Mouse (Mus musculus) R1 (cell line): Measurements from ENCODE around the gene Sh3bp5.

ENCODE experiments used
- DNase-seq: peaks from one replicate; pipeline ENCODE4 v3.0.0-alpha.2; 2018; ENCODE audit warnings: low read depth, low spot score

Sh3bp5 gene

DNA sequence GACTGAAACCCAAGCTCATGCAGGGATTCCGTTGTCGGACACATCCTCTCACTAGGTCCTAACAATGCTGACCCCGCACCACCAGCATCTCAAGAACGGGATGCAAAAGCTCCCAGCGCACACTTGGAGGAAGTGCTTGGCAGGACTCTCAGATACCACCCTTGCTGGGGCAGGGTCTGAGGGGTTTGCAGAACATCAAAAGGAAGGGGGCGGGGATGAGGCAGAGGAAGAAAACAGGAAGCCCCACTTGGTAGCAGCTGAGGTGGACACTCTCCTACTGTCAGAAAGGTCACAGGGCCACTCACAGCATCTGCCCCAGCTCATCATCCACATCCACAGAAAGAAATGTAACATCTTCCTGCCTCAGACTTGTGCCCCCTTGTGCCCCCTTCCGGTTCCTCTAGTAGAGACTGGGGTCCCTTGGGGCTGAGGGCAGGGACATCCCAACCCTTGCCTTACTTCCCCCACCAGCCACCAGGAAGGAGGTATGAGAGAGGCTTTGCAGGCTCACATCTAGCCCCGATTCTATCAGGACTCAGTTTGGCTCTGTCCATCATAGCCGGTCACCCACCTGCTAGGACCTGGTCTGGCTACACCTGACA, 25.7 kb downstream of the Sh3bp5 start:
- no peak for DNase-seq

DNA sequence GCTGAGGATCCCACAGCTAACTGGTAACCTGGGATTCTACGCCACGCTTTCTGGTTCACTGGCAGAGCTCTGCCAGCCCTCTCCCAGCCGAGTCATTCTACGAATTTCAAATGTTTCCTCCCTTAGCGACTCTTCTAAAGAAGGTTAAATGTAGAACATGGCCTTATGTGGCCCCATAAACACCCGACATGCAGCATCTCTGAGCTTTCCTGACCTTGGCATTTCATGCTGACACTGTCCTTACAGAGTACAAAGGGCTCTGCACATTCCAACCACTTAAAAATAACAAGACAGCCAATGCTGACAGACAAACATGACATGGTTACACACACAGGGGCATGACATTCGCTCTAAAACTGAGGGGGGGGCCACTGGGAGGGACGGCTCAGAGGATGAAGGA, 27.2 kb downstream of the Sh3bp5 start:
- no peak for DNase-seq

DNA sequence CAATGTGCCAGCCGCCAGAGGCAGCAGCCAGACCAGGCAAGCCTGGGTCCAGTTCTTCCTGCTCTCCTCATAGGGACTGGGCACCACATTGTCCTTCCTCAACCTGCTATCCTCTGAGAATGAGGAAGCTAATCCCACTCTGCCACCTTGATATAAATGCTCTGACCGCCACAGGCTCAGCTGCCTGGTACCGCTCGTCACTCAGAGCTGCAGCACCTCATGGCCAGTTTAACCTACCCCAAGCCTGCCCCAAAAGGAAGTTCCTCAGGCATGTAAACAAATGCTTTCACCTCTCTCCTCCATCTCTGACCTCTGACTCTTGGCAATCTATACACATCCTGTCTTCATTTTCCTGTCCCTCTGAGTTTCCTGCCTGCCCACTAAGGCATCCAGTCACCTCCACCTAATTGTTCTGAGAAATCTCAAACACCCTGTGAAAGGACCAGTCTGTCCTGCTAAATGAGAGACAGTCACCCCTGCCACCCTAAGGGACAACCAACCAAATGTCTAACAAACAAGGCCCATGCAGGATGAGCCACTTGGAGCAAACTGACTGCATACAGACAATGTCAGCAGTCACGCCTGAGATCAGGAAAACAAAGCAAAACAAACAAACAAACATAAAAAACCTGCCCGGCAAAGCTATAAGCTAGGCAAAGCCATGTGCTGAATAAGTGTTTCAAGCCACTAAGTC, 27.8 kb downstream of the Sh3bp5 start:
- no peak for DNase-seq

- DNase-seq, result no peak
Measured at GRCm38 (mm10) chr14:31407208-31407607, 28.7 kb downstream of the Sh3bp5 start.

GRCm38 (mm10) chr14:31406154-31406810, 29.6 kb downstream of the Sh3bp5 start:
- DNase-seq, result no peak

DNA sequence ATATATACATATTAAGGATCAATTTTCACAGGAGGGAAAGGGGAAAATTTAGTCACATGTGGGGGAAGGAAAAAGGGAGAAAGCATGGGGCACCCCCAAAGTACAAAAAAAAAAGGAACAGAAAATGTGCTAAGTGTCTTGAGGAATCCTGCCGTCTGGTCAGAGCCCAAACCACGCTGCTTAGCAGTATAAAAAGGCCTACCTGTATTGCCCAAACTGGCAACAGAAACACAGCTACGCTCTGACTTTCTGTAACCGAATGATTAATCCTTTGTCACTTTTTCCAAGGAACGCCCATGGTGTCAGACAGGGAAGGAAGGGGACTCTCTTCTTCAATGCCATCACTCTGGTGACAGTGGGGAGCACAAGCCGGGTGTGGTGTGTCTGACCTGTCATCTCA, 30.2 kb downstream of the Sh3bp5 start:
- no peak for DNase-seq

DNA sequence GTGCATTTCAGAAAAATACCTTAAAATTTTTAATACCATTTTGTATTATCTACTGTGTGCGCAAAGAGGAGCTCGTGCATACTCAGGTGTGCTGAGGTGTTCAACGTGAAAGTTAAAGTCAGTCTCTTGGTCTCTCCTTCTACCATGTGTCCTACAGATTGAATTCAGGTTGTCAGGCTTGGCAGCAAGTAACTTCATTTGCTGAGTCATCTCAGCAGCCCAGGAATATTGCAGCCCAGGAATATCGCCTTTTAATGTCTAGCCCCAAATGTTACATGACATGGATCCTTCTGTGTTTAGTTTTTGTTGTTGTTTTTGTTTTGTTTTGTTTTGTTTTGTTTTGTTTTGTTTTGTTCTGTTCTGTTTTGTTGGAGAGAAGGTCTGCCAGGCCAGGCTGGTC, 31.2 kb downstream of the Sh3bp5 start:
- no peak for DNase-seq

DNA sequence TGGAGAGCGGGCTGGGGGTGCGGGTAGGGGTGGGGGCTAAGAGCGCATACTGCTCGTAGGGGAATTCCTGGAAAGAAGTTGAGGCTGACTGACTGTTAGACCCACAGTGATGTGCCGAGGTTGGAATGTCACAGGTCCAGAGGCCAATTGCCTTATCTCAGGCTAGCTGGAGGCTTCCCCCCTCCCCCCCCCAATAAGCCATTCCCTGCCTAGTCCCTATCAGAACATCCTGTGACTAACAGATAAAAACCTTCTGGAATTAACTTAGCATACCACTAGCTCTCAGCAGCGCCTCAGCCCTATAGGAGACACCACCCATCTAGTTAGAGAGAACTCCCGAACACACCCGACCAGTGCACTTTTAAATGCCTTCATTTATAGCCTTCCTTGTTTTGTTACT, 31.9 kb downstream of the Sh3bp5 start:
- peak; percentile 28 for DNase-seq

DNA sequence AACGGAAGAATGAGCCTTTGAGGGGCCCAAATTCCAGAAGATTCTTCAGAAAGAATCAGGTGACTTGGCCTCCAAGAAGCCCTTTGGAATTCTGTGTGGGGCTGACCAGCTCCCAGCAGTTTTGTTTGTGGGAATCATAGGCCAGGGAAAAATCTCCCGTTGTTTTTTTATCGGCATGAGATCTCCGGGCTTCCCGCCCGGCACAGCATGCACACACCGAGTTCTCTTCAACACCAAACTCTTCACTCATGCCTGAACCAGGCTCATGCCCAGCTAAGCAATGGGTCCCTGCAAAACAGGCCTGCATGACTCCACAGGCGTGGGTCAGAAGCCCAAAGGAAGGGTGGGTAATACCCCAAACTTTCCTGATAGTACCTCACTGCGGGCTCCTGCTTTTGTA, 32.3 kb downstream of the Sh3bp5 start:
- DNase-seq, result no peak

- no peak for DNase-seq
Measured at GRCm38 (mm10) chr14:31402693-31403092, 33.2 kb downstream of the Sh3bp5 start.

DNA sequence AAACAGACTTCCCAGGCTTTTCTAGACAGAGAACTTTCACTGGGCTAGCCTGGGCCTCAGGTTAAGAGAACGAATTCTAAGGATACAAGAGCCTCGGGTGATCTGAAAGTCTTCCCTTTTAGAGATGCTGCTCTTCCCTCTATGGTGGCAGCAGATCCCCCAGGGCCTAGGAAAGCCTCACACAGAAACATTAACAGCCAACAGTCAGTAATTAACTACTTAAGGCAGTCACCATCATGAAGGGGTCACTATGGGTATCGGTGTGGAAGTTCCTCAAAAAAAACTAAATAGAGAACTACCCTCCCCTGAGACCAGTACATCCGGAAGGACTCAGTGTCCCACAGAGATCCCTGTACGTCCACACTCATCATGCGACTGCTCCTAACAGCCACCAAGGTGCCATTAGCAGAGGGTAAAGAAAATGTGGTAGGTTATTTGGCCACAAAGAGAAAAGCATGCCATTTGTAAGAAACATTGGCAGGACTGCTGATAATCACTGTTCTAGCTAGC, 33.9 kb downstream of the Sh3bp5 start:
- DNase-seq, result no peak

- DNase-seq, result no peak
Measured at GRCm38 (mm10) chr14:31400896-31401295, 35.0 kb downstream of the Sh3bp5 start.

- DNase-seq, result no peak
Measured at GRCm38 (mm10) chr14:31400246-31400645, 35.6 kb downstream of the Sh3bp5 start.

GRCm38 (mm10) chr14:31399271-31399670, 36.6 kb downstream of the Sh3bp5 start:
- no peak for DNase-seq

DNA sequence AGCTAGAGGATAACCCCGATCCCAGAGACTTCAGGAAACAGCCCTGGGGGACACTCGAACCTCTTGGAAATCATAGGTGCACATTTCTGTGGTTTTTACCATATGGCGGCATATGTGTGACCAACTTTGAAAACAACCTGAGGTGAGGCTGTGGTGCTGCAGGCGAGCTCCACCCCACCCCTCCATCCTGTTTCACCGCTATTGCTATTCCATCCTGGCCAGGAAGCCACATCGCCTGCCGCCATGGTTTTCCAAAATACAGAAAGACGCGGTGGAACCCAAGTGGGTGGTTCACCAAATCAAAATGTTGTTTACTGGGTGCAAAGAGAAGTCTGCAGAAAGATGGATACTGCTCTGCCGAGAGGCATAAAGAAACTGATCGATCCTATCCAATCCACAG, 37.1 kb downstream of the Sh3bp5 start:
- DNase-seq, result no peak

DNA sequence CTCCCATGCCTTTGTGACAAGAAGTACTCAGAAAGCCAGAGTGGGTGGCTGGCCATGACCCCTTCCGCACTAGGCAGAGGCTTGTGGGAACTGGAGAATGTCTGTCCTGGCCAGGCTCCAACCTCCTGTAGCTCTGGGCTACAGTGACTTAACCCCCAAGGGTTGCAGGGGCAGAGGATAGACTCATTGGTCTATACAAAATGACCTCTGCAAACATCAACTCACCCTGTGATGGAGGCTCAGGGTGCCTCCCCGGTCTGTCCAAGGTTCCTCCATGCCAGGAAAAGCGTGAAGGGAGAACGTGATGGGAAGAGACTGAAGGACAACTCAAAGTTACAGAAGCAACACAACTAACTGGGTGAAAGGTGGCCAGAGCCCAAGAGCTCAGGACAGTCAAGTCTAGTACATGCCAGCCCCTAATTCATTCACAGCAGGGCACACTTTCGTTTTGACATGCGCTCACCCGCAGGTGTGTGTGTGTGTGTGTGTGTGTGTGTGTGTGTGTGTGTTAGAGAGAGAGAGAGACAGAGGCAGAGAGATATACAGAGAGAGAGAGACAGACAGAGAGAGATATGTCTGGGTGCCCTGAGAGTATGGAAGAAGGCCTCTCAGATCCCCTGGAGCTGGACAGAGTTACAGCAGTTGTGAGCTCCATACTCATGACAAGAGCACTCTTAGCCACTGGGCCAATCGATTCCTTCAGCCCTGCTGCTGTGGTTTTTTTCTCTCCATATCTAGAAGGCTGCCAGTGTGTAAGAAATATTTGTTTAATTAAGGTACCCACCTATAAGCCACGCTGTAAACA, 37.9 kb downstream of the Sh3bp5 start:
- DNase-seq, result no peak

- DNase-seq, result no peak
Measured at GRCm38 (mm10) chr14:31397353-31397752, 38.5 kb downstream of the Sh3bp5 start.

- DNase-seq, result no peak
Measured at GRCm38 (mm10) chr14:31396428-31396827, 39.5 kb downstream of the Sh3bp5 start.

DNA sequence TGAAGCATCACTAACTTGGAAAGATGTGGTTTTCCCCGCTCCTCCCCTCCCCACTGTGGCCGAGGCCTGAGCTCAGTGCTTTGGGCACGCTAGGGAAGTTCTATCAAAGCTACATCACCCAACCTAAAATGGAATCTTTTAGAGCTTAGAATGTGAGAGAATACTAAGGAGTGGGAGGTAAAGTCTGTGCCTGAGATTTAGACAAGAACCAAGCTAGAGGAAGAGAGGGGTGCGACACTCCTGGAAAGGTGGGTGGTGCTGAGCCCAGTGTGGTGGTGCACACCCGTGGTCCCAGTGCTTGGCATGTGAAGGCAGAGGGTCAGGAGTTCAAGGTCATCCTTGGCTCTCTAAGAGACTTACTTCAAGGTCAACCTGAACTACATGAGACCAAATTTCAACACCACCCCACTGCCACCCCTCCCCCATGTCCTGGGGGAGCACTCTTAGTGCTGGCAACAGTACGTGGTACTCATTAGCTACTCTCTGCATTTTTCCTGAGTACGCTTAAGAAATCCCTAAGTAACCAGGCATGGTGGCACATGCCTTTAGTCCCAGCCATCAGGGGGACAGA, 40.2 kb downstream of the Sh3bp5 start:
- peak; percentile 42 for DNase-seq

DNA sequence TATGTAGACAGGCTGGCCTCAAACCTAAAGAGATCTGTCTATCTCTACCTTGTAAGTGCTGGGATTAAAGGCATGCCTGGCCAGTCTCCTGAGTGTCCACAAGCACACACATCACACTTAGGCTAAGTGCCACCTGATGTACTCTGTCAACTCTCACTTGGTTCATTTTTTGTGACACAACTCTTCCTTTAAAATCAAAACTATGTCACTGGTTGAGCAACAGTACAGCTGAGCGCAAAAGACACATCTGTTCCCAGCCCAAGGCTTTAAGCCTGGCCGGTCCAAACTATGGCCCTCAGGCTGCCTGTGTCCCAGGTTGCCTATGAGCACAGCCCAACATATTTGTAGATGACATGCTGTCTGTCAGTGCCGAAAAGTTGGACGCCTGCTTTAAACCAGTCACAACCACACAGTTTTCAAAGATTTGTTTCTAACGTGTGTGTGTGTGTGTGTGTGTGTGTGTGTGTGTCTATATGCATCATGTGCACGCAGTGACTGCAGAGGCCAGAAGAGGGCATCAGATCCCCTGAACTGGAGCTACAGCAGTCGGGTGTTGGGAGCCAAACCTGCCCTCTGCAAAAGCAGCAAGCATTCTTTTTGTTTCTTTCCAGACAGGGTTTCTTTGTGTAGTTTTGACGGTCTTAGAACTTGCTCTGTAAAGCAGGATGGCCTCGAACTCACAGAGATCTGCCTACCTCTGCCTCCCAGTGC, 40.9 kb downstream of the Sh3bp5 start:
- peak; percentile 50 for DNase-seq
